Mouse (Mus musculus) kidney, postnatal 14 days (tissue): ENCODE measurements at regions not wholly inside any gene's neighbourhood (a gene's known extent, or its start where the extent isn't known, plus 50 kb on each side); places are given as distances from the start of the nearest gene placed in this dataset.
"Not testable (repeated sequence)": the region's sequence is repeated elsewhere in the genome, so short reads cannot be mapped to it uniquely, and the experiment has no call there.

Experiments
- DNase-seq: peaks from one replicate; pipeline ENCODE4 v3.0.0; 2022; ENCODE audit warnings: mixed read lengths

GRCm38 (mm10) chr12:77526581-77526980, 288.7 kb downstream of the Fut8 start:
- not testable (repeated sequence) for DNase-seq

DNA sequence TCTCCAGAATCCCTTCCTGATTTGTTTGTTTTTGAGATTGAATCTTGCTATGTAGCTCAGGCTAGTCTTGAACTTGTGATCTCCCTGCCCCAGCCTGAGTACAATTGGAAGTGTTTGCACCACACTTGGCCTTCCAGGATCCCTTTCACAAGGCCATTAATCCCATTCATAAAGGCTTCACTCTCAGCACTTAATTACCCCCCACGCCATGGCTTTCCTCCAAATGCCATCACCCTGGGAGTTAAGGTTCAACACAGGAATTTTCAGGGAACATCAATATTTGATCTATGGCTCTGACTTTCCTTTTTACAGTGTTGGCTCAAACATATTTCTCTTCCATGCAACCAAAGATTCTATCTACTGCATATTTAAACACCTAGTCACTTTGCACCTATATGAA, 289.6 kb downstream of the Fut8 start:
- peak; percentile 7 for DNase-seq

DNA sequence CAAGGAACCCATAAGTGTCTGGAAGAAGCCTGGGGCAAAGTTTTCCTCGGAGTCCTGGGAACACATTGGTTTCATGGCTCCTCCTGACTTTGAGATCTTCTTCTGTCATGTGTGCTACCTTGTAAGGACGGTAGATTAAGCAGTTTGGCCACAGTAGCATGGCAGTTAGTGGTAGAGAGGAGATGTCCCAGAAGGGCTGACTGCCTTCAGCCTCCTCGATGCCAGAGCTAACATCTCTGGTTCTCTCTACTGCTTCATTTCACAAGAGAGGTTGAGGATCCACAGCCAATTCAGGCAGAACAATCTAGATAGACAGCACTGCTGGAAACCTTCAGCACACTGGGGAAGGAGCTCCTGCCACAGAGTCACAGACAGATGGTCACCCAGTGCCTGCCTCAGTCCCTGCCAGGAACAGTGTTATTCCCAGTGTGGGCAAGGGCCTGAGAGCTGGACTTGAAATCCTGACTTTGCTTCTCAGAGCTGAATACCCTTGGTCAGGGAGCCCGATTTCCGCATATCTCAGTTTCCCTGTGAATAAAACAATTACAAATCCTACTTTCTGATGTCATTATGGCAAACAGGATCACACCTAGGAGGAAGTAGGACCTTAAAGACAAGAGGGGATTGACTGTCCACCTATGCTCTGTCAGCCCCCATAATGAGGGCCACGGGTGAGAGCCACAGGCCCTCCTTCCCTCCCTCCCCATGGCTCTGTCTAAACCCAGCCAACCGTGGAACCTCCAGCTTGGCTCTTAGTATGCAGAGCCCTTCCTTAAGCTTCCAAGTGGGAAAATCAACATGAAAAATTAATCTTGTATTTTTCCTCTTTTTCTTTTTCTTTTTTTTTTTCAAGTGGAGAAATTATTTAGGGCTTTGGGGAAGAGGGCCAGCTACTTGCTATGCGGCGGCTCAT, 290.3 kb downstream of the Fut8 start:
- no peak for DNase-seq

DNA sequence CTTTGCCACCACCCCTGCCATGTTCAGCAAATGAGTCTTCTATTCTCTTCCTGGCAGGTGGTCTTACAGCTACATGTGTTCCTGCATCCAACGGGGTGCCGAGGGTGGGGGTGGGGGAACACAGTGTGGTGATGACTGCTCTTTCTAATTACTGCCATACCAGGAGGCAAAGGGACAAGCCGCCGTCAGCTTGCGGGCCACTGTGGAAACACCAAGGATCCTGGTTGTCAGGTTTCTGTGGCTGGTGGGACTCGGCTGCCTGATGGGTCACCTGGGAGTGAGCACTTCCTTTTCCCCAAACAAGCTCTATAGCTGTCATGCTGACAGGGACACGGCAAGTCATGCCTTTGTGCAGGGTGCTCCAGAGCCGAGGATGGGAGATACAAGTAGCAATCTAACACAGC, 290.9 kb downstream of the Fut8 start:
- DNase-seq, result no peak

- no peak for DNase-seq
Measured at GRCm38 (mm10) chr12:77529414-77529813, 291.5 kb downstream of the Fut8 start.

GRCm38 (mm10) chr12:77529955-77530354, 292.0 kb downstream of the Fut8 start:
- DNase-seq, result no peak

GRCm38 (mm10) chr12:77531294-77531693, 293.4 kb downstream of the Fut8 start:
- peak; percentile 35 for DNase-seq

GRCm38 (mm10) chr12:77532547-77532946, 294.6 kb downstream of the Fut8 start:
- DNase-seq, result no peak

- no peak for DNase-seq
Measured at GRCm38 (mm10) chr12:77533606-77534005, 295.7 kb downstream of the Fut8 start.

GRCm38 (mm10) chr12:77534079-77534478, 296.2 kb downstream of the Fut8 start:
- no peak for DNase-seq

- DNase-seq, result no peak
Measured at GRCm38 (mm10) chr12:77535147-77535546, 297.2 kb downstream of the Fut8 start.

GRCm38 (mm10) chr12:77537139-77537848, 299.4 kb downstream of the Fut8 start:
- no peak for DNase-seq

DNA sequence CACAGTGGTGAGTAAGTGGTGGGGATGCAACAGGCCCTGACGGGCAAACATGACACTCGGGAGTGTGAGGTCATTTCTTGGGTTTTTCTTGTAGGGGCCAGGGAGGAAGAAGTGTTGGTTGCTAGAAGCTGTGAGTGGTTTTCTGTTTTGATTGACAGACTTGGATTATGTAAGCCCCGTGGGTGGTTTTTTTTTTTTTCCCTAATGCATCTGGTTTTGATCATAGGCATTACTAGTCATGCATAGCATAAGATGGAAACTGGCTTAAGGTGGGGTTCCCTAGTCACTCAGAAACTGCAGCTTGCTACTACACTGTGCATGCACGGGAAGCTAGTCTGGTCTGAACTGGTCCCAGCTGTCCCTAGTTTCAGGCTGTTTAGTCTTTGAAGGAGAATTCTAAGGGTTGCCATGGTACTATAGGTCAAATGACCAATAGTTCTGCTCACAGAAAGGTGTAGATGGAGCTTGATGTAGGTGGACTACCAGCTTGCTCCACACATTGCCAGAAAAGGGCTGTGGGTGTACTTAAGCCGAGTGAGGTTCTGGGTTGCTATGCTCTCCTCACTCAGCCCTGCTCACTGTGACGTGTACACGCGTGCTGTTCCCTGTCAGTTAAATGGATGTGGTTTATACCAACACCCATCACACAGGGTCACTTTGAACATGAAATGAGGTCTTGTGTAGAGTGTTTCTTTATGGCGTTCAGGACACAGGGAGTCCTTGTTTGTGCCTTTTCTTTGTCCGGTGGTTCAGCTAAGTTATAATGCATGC, 301.9 kb downstream of the Fut8 start:
- DNase-seq, result no peak

GRCm38 (mm10) chr12:77541051-77541765, 303.3 kb downstream of the Fut8 start:
- no peak for DNase-seq

DNA sequence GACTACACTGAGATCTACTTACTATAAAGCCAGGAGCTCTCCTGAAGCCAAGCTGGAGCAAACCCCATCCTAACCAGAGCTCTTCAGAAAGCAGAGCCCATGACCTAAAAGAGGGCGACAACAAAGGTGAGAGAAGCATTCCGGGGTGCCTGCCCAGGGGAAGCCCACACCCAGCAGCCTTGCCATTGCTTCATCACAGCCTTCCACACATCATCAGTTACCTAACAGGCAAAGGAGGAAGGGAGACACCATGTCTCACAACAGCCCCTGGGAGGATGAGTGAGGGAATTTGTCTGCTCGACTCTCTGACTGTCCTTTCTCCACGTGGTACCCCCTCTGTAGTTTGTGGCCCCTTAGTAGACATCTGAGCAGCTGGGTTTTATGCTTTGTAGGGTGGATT, 303.9 kb downstream of the Fut8 start:
- no peak for DNase-seq

- DNase-seq, result no peak
Measured at GRCm38 (mm10) chr12:77543651-77544050, 305.7 kb downstream of the Fut8 start.

GRCm38 (mm10) chr12:77546165-77546564, 308.2 kb downstream of the Fut8 start:
- no peak for DNase-seq

GRCm38 (mm10) chr12:77568286-77568685, 330.4 kb downstream of the Fut8 start:
- DNase-seq, result peak; percentile 48

DNA sequence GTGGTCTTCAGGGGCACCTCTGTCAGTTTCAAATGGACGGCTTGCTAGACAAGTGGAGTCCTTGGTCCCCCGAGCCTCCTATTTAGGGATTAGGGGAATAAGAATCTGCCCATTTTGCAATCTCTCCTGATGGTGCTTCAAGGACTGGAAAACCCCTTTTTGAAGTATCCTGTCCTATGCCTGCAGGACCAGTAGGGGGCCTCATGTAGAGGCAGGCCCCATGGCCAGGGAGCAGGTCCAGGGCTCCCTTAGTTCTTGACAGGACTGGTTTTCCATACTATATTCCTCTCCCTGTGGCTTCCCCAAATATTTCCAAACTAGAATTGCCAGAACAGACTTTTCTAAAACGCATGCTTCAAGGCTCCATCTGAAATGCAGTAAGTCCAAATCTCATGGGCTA, 332.6 kb downstream of the Fut8 start:
- DNase-seq, result no peak

- no peak for DNase-seq
Measured at GRCm38 (mm10) chr12:77571071-77571470, 333.1 kb downstream of the Fut8 start.

- no peak for DNase-seq
Measured at GRCm38 (mm10) chr12:77575046-77575445, 337.1 kb downstream of the Fut8 start.

GRCm38 (mm10) chr12:77588297-77588696, 350.4 kb downstream of the Fut8 start:
- DNase-seq, result no peak

- DNase-seq, result no peak
Measured at GRCm38 (mm10) chr12:77589416-77589815, 351.5 kb downstream of the Fut8 start.
